Mouse (Mus musculus) hindbrain, postnatal 0 days (tissue): ENCODE data around the gene Dync1h1. TPM values are rescaled to one million over a fixed set of nuclear protein-coding genes. Genes with fewer than 3 reads are reported as not detected.
"Not testable (repeated sequence)": the region's sequence is repeated elsewhere in the genome, so short reads cannot be mapped to it uniquely, and the experiment has no call there.

Experiments
- ATAC-seq: fragments of 200-750 bp; cut with Nextera tagmentation; 2 replicates; pipeline ENCODE4 v1.8.0; 2017; ENCODE audit warnings: mild to moderate bottlenecking, moderate TSS enrichment, moderate library complexity
- DNase-seq: peaks from one replicate; pipeline ENCODE4 v3.0.0-alpha.2; 2015; ENCODE audit warnings: low spot score
- H3K27ac ChIP-seq: fragments of 300-500 bp; sonication (generic); 2 replicates; pipeline ENCODE4 v1.5.1; 2014; ENCODE audit warnings: mild to moderate bottlenecking
- H3K27me3 ChIP-seq: fragments of 300-500 bp; sonication (generic); 2 replicates; pipeline ENCODE4 v1.6.1; 2014; ENCODE audit warnings: low read length, mixed read lengths; ENCODE audit not compliant: insufficient read depth
- H3K36me3 ChIP-seq: fragments of 300-500 bp; sonication (generic); 2 replicates; pipeline ENCODE4 v1.6.1; 2014; ENCODE audit warnings: low read length, mixed read lengths; ENCODE audit not compliant: insufficient read depth
- H3K4me1 ChIP-seq: fragments of 300-500 bp; sonication (generic); 2 replicates; pipeline ENCODE4 v1.6.1; 2014; ENCODE audit warnings: antibody characterized with exemption, low read length, mixed read lengths; ENCODE audit not compliant: insufficient read depth
- H3K4me2 ChIP-seq: fragments of 300-500 bp; sonication (generic); 2 replicates; pipeline ENCODE4 v1.6.1; 2014; ENCODE audit warnings: low read depth, mild to moderate bottlenecking, low read length, moderate library complexity, mixed read lengths
- H3K4me3 ChIP-seq: fragments of 300-500 bp; sonication (generic); 2 replicates; pipeline ENCODE4 v1.5.1; 2014; ENCODE audit warnings: low read length
- H3K9ac ChIP-seq: fragments of 300-500 bp; sonication (generic); replicated peaks from 2 replicates; pipeline ENCODE4 v1.6.1; 2014; ENCODE audit warnings: mild to moderate bottlenecking, low read length, moderate library complexity, mixed read lengths
- H3K9me3 ChIP-seq: fragments of 300-500 bp; sonication (generic); 2 replicates; pipeline ENCODE4 v1.6.1; 2016; ENCODE audit warnings: low read length, mixed read lengths
- CTCF ChIP-seq: IDR thresholded peaks from 2 replicates; pipeline ENCODE4 v1.5.1; 2016; ENCODE audit warnings: antibody characterized with exemption, control low read depth, low read depth
- WGBS: fragments of 180-500 bp; shearing (Covaris S2); extraction: QIAGEN DNeasy Blood & Tissue Kit; methylation state at CpG from one replicate; pipeline ENCODE4 v1.1.7; 2014; 5-methylcytosine and 5-hydroxymethylcytosine counted together
- polyA plus RNA-seq: library from polyadenylated mRNA; unstranded; fragments of >200 nt; fragmentation: Nextera tagmentation; extraction: Ambion mirVana; gene quantifications from 2 replicates; pipeline ENCODE4 v1.2.1, GENCODE M21; 2015
- total RNA-seq: library from RNA; depleted of rRNA; stranded (reverse); fragments of >200 nt; gene quantifications from 2 replicates; pipeline ENCODE4 v1.2.3, GENCODE M21; 2014

Dync1h1 gene
- total and polyA plus RNA-seq, 2 experiments from 2014 or later: 57.6 to 262 TPM

- Histone ChIP-seq H3K4me3 (no peak overlapping the region), H3K4me2 (no peak overlapping the region), H3K36me3 (peaks cover 41% of the 10 kb centered on the region), H3K9ac (no peak overlapping the region), H3K4me1 (no peaks in the 10 kb centered on the region; the same call in 1 of the 2 replicates), H3K27me3 (no peaks in the 10 kb centered on the region), H3K9me3 (no peaks in the 10 kb centered on the region), H3K27ac (no peak overlapping the region)
- no peak for ATAC-seq
- no peak for TF ChIP-seq CTCF
- WGBS: 84% methylated on average over 6 of the region's 6 CpGs
- no peak for DNase-seq
Measured at GRCm38 (mm10) chr12:110689919-110690643, 88.8 kb downstream of the Dync1h1 start.

GRCm38 (mm10) chr12:110693378-110693777 is 92.1 kb downstream of the Dync1h1 start:
- WGBS: 67% methylated on average over 5 of the region's 5 CpGs
- not testable (repeated sequence) for H3K9me3 ChIP-seq, H3K9ac ChIP-seq, H3K4me2 ChIP-seq, H3K27ac ChIP-seq, DNase-seq, ATAC-seq, H3K4me3 ChIP-seq, H3K4me1 ChIP-seq, H3K27me3 ChIP-seq
- peaks cover 26% of the 10 kb centered on the region; the same call in 1 of the 2 replicates for H3K36me3 ChIP-seq

DNA sequence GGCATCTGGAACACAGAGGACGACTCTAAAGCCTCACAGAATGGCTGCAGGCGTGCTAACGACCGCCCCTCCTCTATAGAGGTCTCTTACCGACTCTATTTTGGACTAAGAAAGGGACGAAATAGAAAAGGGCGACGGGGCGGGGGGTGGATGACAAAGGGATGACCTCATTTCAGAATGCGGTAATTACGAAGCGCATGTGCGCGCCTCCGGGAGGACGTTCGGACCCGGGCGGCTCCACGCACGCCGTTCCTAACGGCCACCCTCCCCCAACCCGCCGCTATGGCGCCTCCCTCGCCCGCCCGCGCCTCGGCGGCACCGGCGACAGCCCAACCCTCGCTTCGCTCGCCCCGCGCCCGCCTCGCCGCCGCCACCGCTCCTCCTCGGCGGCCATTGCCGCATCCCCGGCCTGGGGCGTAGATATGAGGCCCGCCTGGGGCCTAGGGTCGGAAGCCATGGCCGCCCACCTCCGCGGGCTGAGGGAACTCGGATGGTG is 94.5 kb downstream of the Dync1h1 start:
- Histone ChIP-seq H3K27me3 (no peaks in the 10 kb centered on the region), H3K4me1 (no peaks in the 10 kb centered on the region; the same call in 1 of the 2 replicates), H3K9me3 (no peaks in the 10 kb centered on the region), H3K4me3 (peak overlapping the region; percentile 93), H3K4me2 (peak overlapping the region; percentile 90), H3K9ac (peak overlapping the region; percentile 98), H3K27ac (peak overlapping the region; percentile 98), H3K36me3 (peaks cover 11% of the 10 kb centered on the region; the same call in 1 of the 2 replicates)
- TF ChIP-seq CTCF: no peak
- ATAC-seq (peak; percentile 77), DNase-seq (peak; percentile 80)
- whole genome bisulfite sequencing: under 1% methylated on average over 36 of the region's 55 CpGs

DNA sequence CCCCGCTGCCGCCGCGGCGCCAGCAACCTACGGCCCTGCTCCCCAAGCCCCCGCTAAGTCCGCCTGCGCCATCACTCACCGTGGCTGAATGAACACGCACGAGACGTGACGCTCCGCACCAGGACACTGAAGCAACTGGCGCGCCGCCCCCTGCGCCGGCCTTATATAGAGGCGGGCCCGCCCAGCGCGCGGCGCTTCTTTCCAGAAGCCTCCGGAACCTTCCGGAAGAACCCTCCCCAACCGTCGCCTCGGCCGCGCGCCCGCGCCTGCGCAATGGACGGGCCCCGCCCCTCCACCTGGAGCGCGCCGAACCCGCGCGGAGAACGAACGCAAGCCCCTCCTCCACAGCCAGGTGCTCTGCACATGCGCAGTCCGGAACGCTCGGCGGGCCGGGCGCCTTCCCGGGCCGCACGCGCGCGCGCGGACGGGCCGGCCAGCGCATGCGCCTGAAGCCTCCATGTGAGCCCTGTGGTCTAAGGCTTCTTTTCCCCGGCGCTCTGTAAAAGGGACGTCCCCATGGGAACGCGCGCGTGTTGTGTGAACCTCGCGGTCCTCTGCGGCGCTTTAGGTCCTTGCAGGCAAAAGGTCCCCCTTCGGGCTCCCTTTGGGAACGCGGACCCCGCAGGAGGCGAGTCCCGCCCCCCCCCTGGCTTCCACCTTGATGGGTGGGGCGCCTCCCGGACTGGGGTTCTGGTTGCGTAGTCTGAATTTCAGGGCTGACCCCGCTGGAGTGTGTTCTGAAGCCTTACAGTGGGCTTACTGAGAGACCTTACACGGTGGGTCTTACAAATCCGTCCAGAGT is 95.1 kb downstream of the Dync1h1 start:
- Histone ChIP-seq H3K27me3 (no peaks in the 10 kb centered on the region), H3K4me1 (no peaks in the 10 kb centered on the region; the same call in 1 of the 2 replicates), H3K4me3 (peak overlapping the region; percentile 93), H3K27ac (peak overlapping the region; percentile 98), H3K9ac (peak overlapping the region; percentile 98), H3K9me3 (no peaks in the 10 kb centered on the region), H3K36me3 (peaks cover 9% of the 10 kb centered on the region; the same call in 1 of the 2 replicates), H3K4me2 (peak overlapping the region; percentile 90)
- under 1% methylated on average over 74 of the region's 89 CpGs for WGBS
- TF ChIP-seq CTCF: no peak; the same call in 1 of the 2 replicates
- ATAC-seq: peak; percentile 95
- peak; percentile 98 for DNase-seq

DNA sequence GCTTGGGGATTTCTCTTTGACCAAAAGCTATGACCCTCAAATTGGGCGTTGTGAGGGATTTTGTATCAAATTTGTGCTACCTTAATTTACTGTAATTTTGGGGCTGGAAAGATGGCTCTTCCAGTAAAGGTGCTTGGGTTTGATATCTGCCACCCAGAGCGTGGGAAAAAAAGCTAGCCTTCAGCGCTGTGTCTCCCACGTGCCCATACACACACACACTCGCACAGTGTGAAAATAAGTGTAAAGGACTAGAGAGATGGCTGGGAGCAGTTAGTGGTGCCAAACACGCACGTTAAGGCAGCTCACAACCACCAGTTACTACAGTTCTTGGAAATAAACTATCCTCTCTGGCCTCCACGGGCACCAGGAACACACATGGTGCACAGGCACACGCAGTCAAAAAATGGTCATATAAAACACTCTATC is 95.7 kb downstream of the Dync1h1 start:
- ATAC-seq (no peak), DNase-seq (no peak)
- H3K4me1 ChIP-seq: no peaks in the 10 kb centered on the region; the same call in 1 of the 2 replicates
- 42% methylated on average over 9 of the region's 9 CpGs for WGBS
- peak overlapping the region; percentile 90 for H3K4me2 ChIP-seq
- H3K9ac ChIP-seq: peak overlapping the region; percentile 98
- H3K36me3 ChIP-seq: peaks cover 4% of the 10 kb centered on the region; the same call in 1 of the 2 replicates
- no peak for TF ChIP-seq CTCF
- H3K9me3 ChIP-seq: no peaks in the 10 kb centered on the region
- no peaks in the 10 kb centered on the region for H3K27me3 ChIP-seq
- peak overlapping the region; percentile 87 for H3K27ac ChIP-seq
- peak overlapping the region; percentile 93 for H3K4me3 ChIP-seq

DNA sequence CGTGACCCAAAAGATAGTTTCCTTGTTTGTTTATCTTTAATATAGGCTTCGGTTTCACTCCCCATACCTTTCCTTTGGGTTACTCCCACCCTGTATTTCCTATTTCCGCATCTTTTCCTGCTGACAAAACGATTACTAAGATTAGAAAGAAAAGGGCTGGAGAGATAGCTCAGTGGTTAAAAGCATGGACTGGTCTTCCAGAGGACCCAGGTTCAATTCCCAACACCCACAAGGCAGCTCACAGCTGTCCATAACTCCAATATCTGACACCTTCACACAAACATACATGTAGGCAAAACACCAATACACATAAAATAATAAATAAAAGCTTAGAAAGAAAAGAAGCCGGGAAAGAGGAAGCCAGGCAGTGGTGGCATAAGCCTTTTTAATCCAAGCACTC is 96.2 kb downstream of the Dync1h1 start:
- no peak for TF ChIP-seq CTCF
- Histone ChIP-seq H3K36me3 (peaks cover 4% of the 10 kb centered on the region; the same call in 1 of the 2 replicates), H3K4me3 (no peak overlapping the region), H3K4me1 (no peaks in the 10 kb centered on the region; the same call in 1 of the 2 replicates), H3K4me2 (no peak overlapping the region), H3K27ac (no peak overlapping the region), H3K9ac (no peak overlapping the region), H3K27me3 (no peaks in the 10 kb centered on the region), H3K9me3 (no peaks in the 10 kb centered on the region)
- DNase-seq: no peak
- no peak for ATAC-seq
- WGBS: 75% methylated on average over 5 of the region's 5 CpGs
